Mouse (Mus musculus): ENCODE data around the gene Hdac9.
"Not testable (repeated sequence)": the region's sequence is repeated elsewhere in the genome, so short reads cannot be mapped to it uniquely, and the experiment has no call there.

Gene Hdac9

GRCm38 (mm10) chr12:34487666-34488065 lies 429.2 kb downstream of the Hdac9 start:
- DNase-seq (ENCODE audit: low spot score) = no peak

- DNase-seq (ENCODE audit: low spot score) = no peak
Measured at GRCm38 (mm10) chr12:34487021-34487420, 429.9 kb downstream of the Hdac9 start.

GRCm38 (mm10) chr12:34486016-34486415 lies 430.9 kb downstream of the Hdac9 start:
- no peak for DNase-seq (ENCODE audit: low spot score)

GRCm38 (mm10) chr12:34481702-34482101 lies 435.2 kb downstream of the Hdac9 start:
- DNase-seq (ENCODE audit: low spot score) = no peak

GRCm38 (mm10) chr12:34472949-34473651 lies 443.8 kb downstream of the Hdac9 start:
- DNase-seq (ENCODE audit: low spot score) = no peak

GRCm38 (mm10) chr12:34472542-34472941 lies 444.4 kb downstream of the Hdac9 start:
- no peak for DNase-seq (ENCODE audit: low spot score)

- no peak for DNase-seq (ENCODE audit: low spot score)
Measured at GRCm38 (mm10) chr12:34461728-34462127, 455.2 kb downstream of the Hdac9 start.

GRCm38 (mm10) chr12:34452643-34453042 lies 464.3 kb downstream of the Hdac9 start:
- DNase-seq (ENCODE audit: low spot score) = no peak

GRCm38 (mm10) chr12:34451198-34451597 lies 465.7 kb downstream of the Hdac9 start:
- no peak for DNase-seq (ENCODE audit: low spot score)

GRCm38 (mm10) chr12:34444724-34445123 lies 472.2 kb downstream of the Hdac9 start:
- DNase-seq (ENCODE audit: low spot score) = not testable (repeated sequence)

- no peak for DNase-seq (ENCODE audit: low spot score)
Measured at GRCm38 (mm10) chr12:34440930-34441329, 476.0 kb downstream of the Hdac9 start.

GRCm38 (mm10) chr12:34432919-34433318 lies 484.0 kb downstream of the Hdac9 start:
- DNase-seq (ENCODE audit: low spot score) = no peak

- no peak for DNase-seq (ENCODE audit: low spot score)
Measured at GRCm38 (mm10) chr12:34432461-34432860, 484.4 kb downstream of the Hdac9 start.

GRCm38 (mm10) chr12:34431832-34432231 lies 485.1 kb downstream of the Hdac9 start:
- DNase-seq (ENCODE audit: low spot score) = no peak

GRCm38 (mm10) chr12:34425468-34425867 lies 491.4 kb downstream of the Hdac9 start:
- DNase-seq (ENCODE audit: low spot score) = no peak

- no peak for DNase-seq (ENCODE audit: low spot score)
Measured at GRCm38 (mm10) chr12:34408139-34408538, 508.8 kb downstream of the Hdac9 start.

- no peak for DNase-seq (ENCODE audit: low spot score)
Measured at GRCm38 (mm10) chr12:34407143-34407542, 509.8 kb downstream of the Hdac9 start.

- no peak for DNase-seq (ENCODE audit: low spot score)
Measured at GRCm38 (mm10) chr12:34402065-34402464, 514.8 kb downstream of the Hdac9 start.

GRCm38 (mm10) chr12:34398611-34399010 lies 518.3 kb downstream of the Hdac9 start:
- no peak for DNase-seq (ENCODE audit: low spot score)

GRCm38 (mm10) chr12:34394342-34394741 lies 522.6 kb downstream of the Hdac9 start:
- DNase-seq (ENCODE audit: low spot score) = no peak

GRCm38 (mm10) chr12:34379681-34380080 lies 537.2 kb downstream of the Hdac9 start:
- DNase-seq (ENCODE audit: low spot score) = no peak

- no peak for DNase-seq (ENCODE audit: low spot score)
Measured at GRCm38 (mm10) chr12:34378637-34379036, 538.3 kb downstream of the Hdac9 start.

- no peak for DNase-seq (ENCODE audit: low spot score)
Measured at GRCm38 (mm10) chr12:34351906-34352305, 565.0 kb downstream of the Hdac9 start.

- DNase-seq (ENCODE audit: low spot score) = no peak
Measured at GRCm38 (mm10) chr12:34347529-34347928, 569.4 kb downstream of the Hdac9 start.

All from testis, postnatal 10 days (tissue).